Mouse (Mus musculus): ENCODE results near the gene Tcf19.

DNA sequence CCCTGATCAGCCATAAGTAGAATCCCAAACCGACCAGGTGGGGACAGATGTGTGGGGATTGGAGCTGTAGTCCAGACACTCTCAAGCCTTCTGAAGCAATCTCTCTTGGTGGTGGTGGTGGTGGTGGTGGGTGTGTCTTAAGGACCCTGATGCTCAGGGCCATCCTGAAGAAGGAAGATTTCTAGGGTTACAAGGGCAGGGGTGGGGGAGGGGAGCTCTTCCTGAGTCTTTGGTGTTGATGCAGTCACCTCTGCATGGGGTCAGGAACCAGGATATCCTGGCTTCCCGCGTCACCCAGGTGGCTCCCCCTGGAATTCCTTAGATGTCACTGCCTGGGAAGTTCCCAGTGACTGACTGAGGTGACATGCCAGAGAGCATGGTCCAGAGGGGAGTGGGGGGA is 15.7 kb upstream of the Tcf19 start:
- no peak for TF ChIP-seq GATA1 (IDR thresholded peaks at IDR 0.05; ENCODE audit: borderline replicate concordance, low read length)
- no peak for TF ChIP-seq FLI1 (IDR thresholded peaks at IDR 0.05; ENCODE audit: low read length)

Data from megakaryocyte, embryonic 14.5 days (primary cell).